Mouse (Mus musculus) embryonic fibroblast, embryonic 13.5 days (primary cell): Measurements from ENCODE around the gene Atg101.

Experiments
- CTCF ChIP-seq: IDR thresholded peaks from 2 replicates; pipeline ENCODE4 v1.5.1; 2011; ENCODE audit warnings: mild to moderate bottlenecking, control low read depth, low read length, moderate library complexity, borderline replicate concordance; ENCODE audit not compliant: insufficient read depth
- POLR2A ChIP-seq: IDR thresholded peaks from 2 replicates; pipeline ENCODE4 v1.6.1; 2011; ENCODE audit warnings: low read depth, mild to moderate bottlenecking, control low read depth, low read length, moderate library complexity

GRCm38 (mm10) chr15:101295616-101296015 lies 11.5 kb downstream of the Atg101 start:
- no peak for TF ChIP-seq CTCF
- no peak for TF ChIP-seq POLR2A
